Mouse (Mus musculus): ENCODE data around the gene Lrriq4. TPM values are rescaled to one million over a fixed set of nuclear protein-coding genes. Genes with fewer than 3 reads are reported as not detected.

Lrriq4 gene
- polyA plus RNA-seq (2014; fragmentation: Nextera tagmentation; extraction: Ambion mirVana), result 0.11 TPM in 1 of 2 replicates, not detected in the other

- Histone ChIP-seq H3K27me3 (ENCODE audit: control insufficient read depth, insufficient read depth, low read length) (peaks cover 1% of the 10 kb centered on the region), H3K27ac (replicated peaks in 1 of 2; ENCODE audit: control insufficient read depth in 1 of 2, insufficient read depth in 1 of 2, low read depth in 2 of 2, low read length in 2 of 2) (no peak within 1 kb of the TSS), H3K4me1 (ENCODE audit: control insufficient read depth in 2 of 2, insufficient read depth in 2 of 2, low read length in 2 of 2) (peaks cover 0 to 8% of the 10 kb centered on the region in 2 experiments; a peak in 2 of 4 replicates), H3K9ac (ENCODE audit: low read length) (no peak within 1 kb of the TSS), H3K4me3 (ENCODE audit: control insufficient read depth in 1 of 2, insufficient read depth in 1 of 2, low read depth in 1 of 2, low read length in 2 of 2) (no peak within 1 kb of the TSS), H3K36me3 (ENCODE audit: control insufficient read depth, insufficient read depth, low read length) (no peaks in the 10 kb centered on the region), H3K4me2 (ENCODE audit: low read length) (no peak within 1 kb of the TSS), H3K9me3 (ENCODE audit: control insufficient read depth, low read length) (no peaks in the 10 kb centered on the region)
- ATAC-seq (ENCODE audit: insufficient number of reproducible peaks, insufficient read depth, low FRiP score, low read depth), result no peak
- 64% methylated on average over 2 of the region's 2 CpGs for WGBS
These were observed at the start of gene Lrriq4 for GRCm38 (mm10) chr3:30644207-30644606. Gene Lrriq4, plus strand, starts transcription at chr3:30644507.

GRCm38 (mm10) chr3:30595111-30595832 is 49.0 kb upstream of the Lrriq4 start:
- Histone ChIP-seq H3K9ac (ENCODE audit: low read length) (peak overlapping the region; percentile 80), H3K9me3 (ENCODE audit: control insufficient read depth, low read length) (no peaks in the 10 kb centered on the region), H3K27me3 (ENCODE audit: control insufficient read depth, insufficient read depth, low read length) (no peaks in the 10 kb centered on the region), H3K4me3 (ENCODE audit: control insufficient read depth in 1 of 2, insufficient read depth in 1 of 2, low read depth in 1 of 2, low read length in 2 of 2) (peak overlapping the region; percentile 74 to 83), H3K36me3 (ENCODE audit: control insufficient read depth, insufficient read depth, low read length) (no peaks in the 10 kb centered on the region), H3K27ac (replicated peaks in 1 of 2; ENCODE audit: control insufficient read depth in 1 of 2, insufficient read depth in 1 of 2, low read depth in 2 of 2, low read length in 2 of 2) (peak overlapping the region; percentile 28; a peak in 2 of 4 replicates), H3K4me2 (ENCODE audit: low read length) (peak overlapping the region; percentile 91), H3K4me1 (ENCODE audit: control insufficient read depth in 2 of 2, insufficient read depth in 2 of 2, low read length in 2 of 2) (peaks cover 0 to 3% of the 10 kb centered on the region in 2 experiments; a peak in 1 of 4 replicates)
- under 1% methylated on average over 62 of the region's 62 CpGs for WGBS
- peak; percentile 56 for ATAC-seq (ENCODE audit: insufficient number of reproducible peaks, insufficient read depth, low FRiP score, low read depth)

- WGBS, result 82% methylated on average over 7 of the region's 7 CpGs
- no peak overlapping the region for H3K4me3 ChIP-seq (ENCODE audit: control insufficient read depth in 1 of 2, insufficient read depth in 1 of 2, low read depth in 1 of 2, low read length in 2 of 2)
- no peak overlapping the region for H3K27ac ChIP-seq (replicated peaks in 1 of 2; ENCODE audit: control insufficient read depth in 1 of 2, insufficient read depth in 1 of 2, low read depth in 2 of 2, low read length in 2 of 2)
- no peaks in the 10 kb centered on the region for H3K9me3 ChIP-seq (ENCODE audit: control insufficient read depth, low read length)
- H3K4me2 ChIP-seq (ENCODE audit: low read length), result no peak overlapping the region
- H3K36me3 ChIP-seq (ENCODE audit: control insufficient read depth, insufficient read depth, low read length), result no peaks in the 10 kb centered on the region
- peaks cover 0 to 3% of the 10 kb centered on the region in 2 experiments; a peak in 1 of 4 replicates for H3K4me1 ChIP-seq (ENCODE audit: control insufficient read depth in 2 of 2, insufficient read depth in 2 of 2, low read length in 2 of 2)
- H3K27me3 ChIP-seq (ENCODE audit: control insufficient read depth, insufficient read depth, low read length), result no peaks in the 10 kb centered on the region
- H3K9ac ChIP-seq (ENCODE audit: low read length), result no peak overlapping the region
- ATAC-seq (ENCODE audit: insufficient number of reproducible peaks, insufficient read depth, low FRiP score, low read depth), result no peak
These were observed 47.0 kb upstream of the Lrriq4 start for GRCm38 (mm10) chr3:30597271-30597670.

- Histone ChIP-seq H3K4me3 (ENCODE audit: control insufficient read depth in 1 of 2, insufficient read depth in 1 of 2, low read depth in 1 of 2, low read length in 2 of 2) (peak within 1 kb of the TSS; percentile 63 to 87), H3K4me2 (ENCODE audit: low read length) (peak within 1 kb of the TSS; percentile 74), H3K4me1 (ENCODE audit: control insufficient read depth in 2 of 2, insufficient read depth in 2 of 2, low read length in 2 of 2) (peaks cover 6 to 8% of the 10 kb centered on the region in 2 experiments; a peak in 3 of 4 replicates), H3K27ac (replicated peaks in 1 of 2; ENCODE audit: control insufficient read depth in 1 of 2, insufficient read depth in 1 of 2, low read depth in 2 of 2, low read length in 2 of 2) (peak within 1 kb of the TSS; percentile 52 to 96; a peak in 2 of 4 replicates), H3K27me3 (ENCODE audit: control insufficient read depth, insufficient read depth, low read length) (no peaks in the 10 kb centered on the region), H3K9me3 (ENCODE audit: control insufficient read depth, low read length) (no peaks in the 10 kb centered on the region), H3K9ac (ENCODE audit: low read length) (peak within 1 kb of the TSS; percentile 62), H3K36me3 (ENCODE audit: control insufficient read depth, insufficient read depth, low read length) (peaks cover 15% of the 10 kb centered on the region)
- ATAC-seq (ENCODE audit: insufficient number of reproducible peaks, insufficient read depth, low FRiP score, low read depth), result no peak
- 2% methylated on average over 32 of the region's 32 CpGs for WGBS
These were observed 44.4 kb upstream of the Lrriq4 start, which contains the start of gene Actrt3 for GRCm38 (mm10) chr3:30599711-30600545. Gene Actrt3, minus strand, starts transcription at chr3:30599939.

GRCm38 (mm10) chr3:30600717-30601116 is 43.6 kb upstream of the Lrriq4 start:
- Histone ChIP-seq H3K9me3 (ENCODE audit: control insufficient read depth, low read length) (no peaks in the 10 kb centered on the region), H3K27ac (replicated peaks in 1 of 2; ENCODE audit: control insufficient read depth in 1 of 2, insufficient read depth in 1 of 2, low read depth in 2 of 2, low read length in 2 of 2) (peak overlapping the region; percentile 52 to 96; a peak in 2 of 4 replicates), H3K27me3 (ENCODE audit: control insufficient read depth, insufficient read depth, low read length) (no peaks in the 10 kb centered on the region), H3K4me1 (ENCODE audit: control insufficient read depth in 2 of 2, insufficient read depth in 2 of 2, low read length in 2 of 2) (peaks cover 6 to 8% of the 10 kb centered on the region in 2 experiments; a peak in 3 of 4 replicates), H3K9ac (ENCODE audit: low read length) (peak overlapping the region; percentile 62), H3K4me3 (ENCODE audit: control insufficient read depth in 1 of 2, insufficient read depth in 1 of 2, low read depth in 1 of 2, low read length in 2 of 2) (peak overlapping the region; percentile 63 to 87), H3K4me2 (ENCODE audit: low read length) (peak overlapping the region; percentile 74), H3K36me3 (ENCODE audit: control insufficient read depth, insufficient read depth, low read length) (peaks cover 20% of the 10 kb centered on the region)
- under 1% methylated on average over 14 of the region's 14 CpGs for WGBS
- no peak for ATAC-seq (ENCODE audit: insufficient number of reproducible peaks, insufficient read depth, low FRiP score, low read depth)

GRCm38 (mm10) chr3:30601175-30601574 is 43.1 kb upstream of the Lrriq4 start:
- H3K4me3 ChIP-seq (ENCODE audit: control insufficient read depth in 1 of 2, insufficient read depth in 1 of 2, low read depth in 1 of 2, low read length in 2 of 2), result peak overlapping the region; percentile 63 to 87; a peak in 3 of 4 replicates
- peak overlapping the region; percentile 74 for H3K4me2 ChIP-seq (ENCODE audit: low read length)
- peak overlapping the region; percentile 85 to 96 for H3K27ac ChIP-seq (replicated peaks in 1 of 2; ENCODE audit: control insufficient read depth in 1 of 2, insufficient read depth in 1 of 2, low read depth in 2 of 2, low read length in 2 of 2)
- H3K36me3 ChIP-seq (ENCODE audit: control insufficient read depth, insufficient read depth, low read length), result peaks cover 25% of the 10 kb centered on the region
- no peaks in the 10 kb centered on the region for H3K9me3 ChIP-seq (ENCODE audit: control insufficient read depth, low read length)
- no peak for ATAC-seq (ENCODE audit: insufficient number of reproducible peaks, insufficient read depth, low FRiP score, low read depth)
- peak overlapping the region; percentile 62; the same call in 1 of the 2 replicates for H3K9ac ChIP-seq (ENCODE audit: low read length)
- H3K27me3 ChIP-seq (ENCODE audit: control insufficient read depth, insufficient read depth, low read length), result no peaks in the 10 kb centered on the region
- 0% methylated on average over 17 of the region's 17 CpGs for WGBS
- H3K4me1 ChIP-seq (ENCODE audit: control insufficient read depth in 2 of 2, insufficient read depth in 2 of 2, low read length in 2 of 2), result peaks cover 6 to 8% of the 10 kb centered on the region in 2 experiments; a peak in 3 of 4 replicates

- peak overlapping the region; percentile 74 for H3K4me2 ChIP-seq (ENCODE audit: low read length)
- H3K27ac ChIP-seq (replicated peaks in 1 of 2; ENCODE audit: control insufficient read depth in 1 of 2, insufficient read depth in 1 of 2, low read depth in 2 of 2, low read length in 2 of 2), result peak overlapping the region; percentile 92 to 96
- H3K9ac ChIP-seq (ENCODE audit: low read length), result peak overlapping the region; percentile 93
- peak overlapping the region; percentile 64 to 87 for H3K4me3 ChIP-seq (ENCODE audit: control insufficient read depth in 1 of 2, insufficient read depth in 1 of 2, low read depth in 1 of 2, low read length in 2 of 2)
- H3K9me3 ChIP-seq (ENCODE audit: control insufficient read depth, low read length), result no peaks in the 10 kb centered on the region
- peaks cover 6 to 8% of the 10 kb centered on the region in 2 experiments; a peak in 3 of 4 replicates for H3K4me1 ChIP-seq (ENCODE audit: control insufficient read depth in 2 of 2, insufficient read depth in 2 of 2, low read length in 2 of 2)
- WGBS, result under 1% methylated on average over 13 of the region's 13 CpGs
- peaks cover 29% of the 10 kb centered on the region for H3K36me3 ChIP-seq (ENCODE audit: control insufficient read depth, insufficient read depth, low read length)
- no peaks in the 10 kb centered on the region for H3K27me3 ChIP-seq (ENCODE audit: control insufficient read depth, insufficient read depth, low read length)
- no peak for ATAC-seq (ENCODE audit: insufficient number of reproducible peaks, insufficient read depth, low FRiP score, low read depth)
These were observed 42.7 kb upstream of the Lrriq4 start for GRCm38 (mm10) chr3:30601610-30602064.

All from heart, embryonic 14.5 days (tissue).